Mouse (Mus musculus) G1E (cell line): ENCODE results near the gene Mlf1. TPM values are rescaled to one million over a fixed set of nuclear protein-coding genes. Genes with fewer than 3 reads are reported as not detected.
A peak's percentile ranks its signal among the peaks of the same experiment; 100 is the strongest.

Source experiments
- ATAC-seq: 2 replicates; pipeline ENCODE4 v1.8.0; 2016; ENCODE audit warnings: mild to moderate bottlenecking; ENCODE audit not compliant: insufficient number of reproducible peaks, poor library complexity, low FRiP score, severe bottlenecking; ENCODE audit errors: extremely low read depth
- DNase-seq: peaks from one replicate; pipeline ENCODE4 v3.0.0; 2012; ENCODE audit warnings: low spot score
- H3K27me3 ChIP-seq: 2 replicates; pipeline ENCODE4 v1.6.1; 2012; ENCODE audit warnings: mild to moderate bottlenecking, low read length, inconsistent platforms; ENCODE audit not compliant: insufficient read depth
- H3K36me3 ChIP-seq: replicated peaks from 2 replicates; pipeline ENCODE3; 2012; ENCODE audit warnings: mild to moderate bottlenecking, inconsistent platforms
- H3K4me1 ChIP-seq: 2 replicates; pipeline ENCODE4 v1.6.1; 2012; ENCODE audit warnings: low read depth, low read length, inconsistent platforms, mixed read lengths; ENCODE audit not compliant: insufficient read depth
- H3K4me3 ChIP-seq: 2 replicates; pipeline ENCODE4 v1.5.1; 2012; ENCODE audit warnings: low read depth, mild to moderate bottlenecking, inconsistent platforms, low read length, moderate library complexity, mixed read lengths
- H3K9me3 ChIP-seq: replicated peaks from 2 replicates; pipeline ENCODE4 v1.6.1; 2012; ENCODE audit warnings: inconsistent platforms
- CTCF ChIP-seq: IDR thresholded peaks from 2 replicates; pipeline ENCODE4 v1.5.1; 2012; ENCODE audit warnings: low read depth, low read length, inconsistent platforms, mixed read lengths
- GATA1 ChIP-seq: IDR thresholded peaks from 2 replicates; pipeline ENCODE4 v1.6.1; 2012; ENCODE audit warnings: borderline replicate concordance, low read length, inconsistent platforms, mixed read lengths
- GATA2 ChIP-seq: IDR thresholded peaks from 2 replicates; pipeline ENCODE4 v1.6.1; 2012; ENCODE audit warnings: low read depth, low read length, inconsistent platforms, borderline replicate concordance
- POLR2AphosphoS5 ChIP-seq: IDR thresholded peaks from 2 replicates; pipeline ENCODE4 v1.6.1; 2012; ENCODE audit warnings: low read depth, low read length, inconsistent platforms; ENCODE audit not compliant: insufficient replicate concordance
- TAL1 ChIP-seq: conservative IDR thresholded peaks from 2 replicates; pipeline ENCODE4 v1.6.1; 2012; ENCODE audit warnings: low read depth, low read length, inconsistent platforms, mixed read lengths
- polyA plus RNA-seq: library from polyadenylated mRNA; stranded (reverse); fragments of >175 nt; gene quantifications from 2 replicates; pipeline ENCODE4 v1.2.3, GENCODE M21; 2012
- total RNA-seq, 2 experiments: library from RNA; stranded (forward) in 1 of 2; stranded (reverse) in 1 of 2; fragments of 200-1000 nt in 1 of 2; fragments of >200 nt in 1 of 2; fragmentation: Nextera tagmentation in 1 of 2; gene quantifications; 2 replicates each; pipeline ENCODE4 v1.2.3; 2014 to 2017

Gene Mlf1
- total RNA-seq (2014; fragmentation: Nextera tagmentation) (not detected in 2 replicates), total RNA-seq (2017) (not detected in 2 replicates), polyA plus RNA-seq (not detected in 2 replicates)

DNA sequence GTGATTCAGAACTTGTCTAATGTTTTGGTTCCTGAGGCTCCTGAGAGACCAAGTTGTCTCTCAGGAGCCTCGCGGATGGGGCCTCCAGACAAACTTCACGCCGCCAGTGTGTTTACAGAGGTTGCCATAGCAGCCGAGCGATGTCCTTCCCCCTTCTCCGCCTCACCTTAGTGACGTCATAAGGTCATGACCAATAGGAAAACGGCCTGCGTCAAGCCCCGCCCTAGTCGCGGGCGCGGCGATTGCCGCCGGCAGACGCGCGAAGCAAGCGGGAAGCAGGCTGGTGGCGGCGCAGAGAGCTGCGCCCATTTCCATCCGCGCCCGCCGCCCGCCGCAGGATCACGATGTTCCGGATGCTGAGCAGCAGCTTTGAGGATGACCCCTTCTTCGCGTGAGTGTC, at the start of gene Mlf1:
Gene Mlf1, plus strand, starts transcription at position 226 of the 400 bp plus-strand sequence.
- Histone ChIP-seq H3K36me3 (no peaks in the 10 kb centered on the region), H3K4me1 (no peaks in the 10 kb centered on the region), H3K4me3 (no peak within 1 kb of the TSS), H3K27me3 (peaks cover 5% of the 10 kb centered on the region; the same call in 1 of the 2 replicates), H3K9me3 (peaks cover 5% of the 10 kb centered on the region; the same call in 1 of the 2 replicates)
- TF ChIP-seq TAL1 = no peak
- TF ChIP-seq GATA2 = no peak
- TF ChIP-seq CTCF = no peak
- TF ChIP-seq POLR2AphosphoS5 = no peak
- DNase-seq (no peak), ATAC-seq (no peak)

DNA sequence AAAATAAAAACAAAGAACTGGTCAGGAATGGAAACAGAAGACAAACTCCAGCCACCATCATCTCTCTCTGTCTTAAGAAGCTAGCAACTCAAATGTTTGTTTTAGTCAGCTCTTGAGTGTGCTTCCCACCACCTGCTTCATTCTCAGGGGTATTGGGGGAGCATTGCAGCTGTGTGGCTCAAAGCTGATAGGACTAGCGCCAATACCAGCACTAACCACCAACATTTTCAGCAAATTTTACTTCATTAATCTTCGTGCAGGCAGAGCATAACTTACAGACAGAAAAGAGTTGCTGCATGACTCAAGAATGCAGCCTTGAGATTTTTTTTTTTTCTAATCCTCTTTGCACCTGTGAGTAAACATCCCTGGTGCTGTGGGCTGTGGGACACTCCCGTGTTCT, 34.3 kb upstream of the Mlf1 start:
- no peaks in the 10 kb centered on the region for H3K27me3 ChIP-seq
- no peaks in the 10 kb centered on the region for H3K4me1 ChIP-seq
- H3K4me3 ChIP-seq = no peak overlapping the region
- no peaks in the 10 kb centered on the region for H3K36me3 ChIP-seq
- TF ChIP-seq CTCF (no peak), POLR2AphosphoS5 (no peak), TAL1 (no peak), GATA1 (no peak), GATA2 (no peak)
- ATAC-seq = no peak
- H3K9me3 ChIP-seq = no peaks in the 10 kb centered on the region
- no peak for DNase-seq

DNA sequence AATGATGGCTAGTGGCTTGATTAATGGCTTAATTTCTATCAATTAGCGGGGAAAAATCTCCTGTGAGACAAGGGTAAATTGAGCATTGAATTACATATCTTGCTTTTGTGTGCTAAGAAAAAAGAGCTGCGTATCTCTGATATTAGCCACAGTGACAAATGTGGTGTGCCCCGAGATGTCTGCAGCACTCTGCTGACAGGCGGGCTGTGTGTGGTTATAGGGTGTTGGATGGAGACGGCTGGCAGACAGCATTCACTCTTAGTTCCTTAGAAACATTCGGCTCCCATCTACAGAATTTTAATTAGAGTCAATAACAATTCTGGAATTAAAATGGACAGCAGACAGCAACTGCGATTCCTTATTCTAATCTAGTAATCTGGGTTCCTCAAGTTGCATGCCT, 33.0 kb upstream of the Mlf1 start:
- H3K4me3 ChIP-seq = no peak overlapping the region
- no peaks in the 10 kb centered on the region for H3K36me3 ChIP-seq
- no peaks in the 10 kb centered on the region for H3K4me1 ChIP-seq
- no peak for ATAC-seq
- no peak for DNase-seq
- H3K9me3 ChIP-seq = no peaks in the 10 kb centered on the region
- TF ChIP-seq POLR2AphosphoS5 = no peak
- no peak for TF ChIP-seq GATA2
- TF ChIP-seq CTCF = no peak
- no peak for TF ChIP-seq GATA1
- TF ChIP-seq TAL1 = no peak
- H3K27me3 ChIP-seq = no peaks in the 10 kb centered on the region

DNA sequence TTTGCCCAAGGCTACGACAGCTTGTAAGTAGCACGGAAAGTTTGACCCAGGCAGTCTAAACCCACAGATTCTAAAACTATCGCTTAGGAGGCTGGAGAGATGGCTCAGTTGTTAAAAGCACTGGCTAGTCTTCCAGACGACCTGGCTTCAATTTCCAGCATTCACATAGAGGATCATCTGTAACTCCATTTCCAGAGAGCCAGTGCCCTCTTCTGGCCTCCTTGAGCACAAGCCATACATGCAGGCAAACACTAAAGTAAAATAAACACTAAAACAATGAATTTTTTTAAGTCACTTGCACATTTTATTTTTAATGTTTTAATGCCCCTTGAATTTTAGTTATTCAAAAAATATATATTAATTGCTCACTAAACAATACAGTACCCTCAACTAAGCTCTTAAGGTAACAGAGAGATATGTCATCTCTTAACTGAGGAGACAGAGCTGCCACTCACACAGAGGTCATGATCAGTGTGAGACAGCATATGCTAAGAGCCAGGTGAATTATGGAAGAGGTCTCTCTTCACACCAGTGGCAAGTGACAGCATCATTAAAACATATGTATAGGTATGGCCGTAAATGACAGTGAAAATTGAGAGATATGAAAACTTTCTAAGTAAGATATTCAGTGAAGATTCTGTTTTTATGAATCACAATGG, 30.8 kb upstream of the Mlf1 start:
- Histone ChIP-seq H3K4me1 (no peaks in the 10 kb centered on the region), H3K27me3 (no peaks in the 10 kb centered on the region), H3K36me3 (no peaks in the 10 kb centered on the region), H3K9me3 (no peaks in the 10 kb centered on the region), H3K4me3 (no peak overlapping the region)
- TF ChIP-seq GATA2 (no peak), CTCF (no peak), POLR2AphosphoS5 (no peak), GATA1 (no peak), TAL1 (no peak)
- ATAC-seq = no peak
- DNase-seq = no peak

DNA sequence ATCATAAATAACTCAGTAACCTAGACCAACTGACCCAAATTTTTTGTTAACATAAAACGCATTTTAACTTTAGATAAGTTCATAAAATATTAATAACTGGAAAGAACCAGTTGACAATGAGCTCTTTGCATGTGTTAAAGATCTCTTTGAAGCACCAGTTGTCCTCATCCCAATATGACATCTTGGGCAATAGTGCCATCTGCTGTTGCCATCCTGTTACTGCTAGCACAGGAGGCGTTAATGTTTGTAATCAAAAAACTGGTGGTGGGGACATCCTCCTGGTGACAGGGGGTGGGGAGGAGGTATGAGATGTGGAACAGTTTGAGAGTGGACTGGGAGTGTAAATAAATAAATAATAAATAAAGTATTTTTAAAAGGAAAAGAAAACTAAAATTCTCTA, 29.3 kb upstream of the Mlf1 start:
- TF ChIP-seq CTCF (peak; percentile 59), GATA2 (no peak)
- no peak overlapping the region for H3K4me3 ChIP-seq
- no peaks in the 10 kb centered on the region for H3K27me3 ChIP-seq
- no peaks in the 10 kb centered on the region for H3K9me3 ChIP-seq
- no peaks in the 10 kb centered on the region for H3K36me3 ChIP-seq
- ATAC-seq (no peak), DNase-seq (no peak)
- no peaks in the 10 kb centered on the region for H3K4me1 ChIP-seq

DNA sequence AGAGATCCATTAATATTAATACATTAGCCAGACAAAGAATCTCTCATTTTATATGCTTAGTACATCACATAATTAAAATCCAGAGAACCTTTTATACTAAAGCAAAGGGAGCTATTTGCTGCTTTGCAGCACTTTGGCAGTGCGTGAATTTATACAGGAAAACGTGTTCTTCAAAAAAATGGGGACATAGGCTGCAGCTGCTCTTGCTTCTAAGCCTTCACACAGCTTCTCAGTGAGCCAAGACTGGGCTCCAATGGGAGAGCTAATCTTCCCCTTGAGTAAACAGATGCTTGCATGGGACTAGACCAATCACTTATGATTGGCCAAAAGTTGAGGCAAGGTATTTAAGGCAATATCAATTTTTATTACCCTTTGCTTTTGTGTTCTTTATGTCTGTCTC, 27.2 kb upstream of the Mlf1 start:
- Histone ChIP-seq H3K4me3 (no peak overlapping the region), H3K9me3 (no peaks in the 10 kb centered on the region), H3K36me3 (peaks cover 2% of the 10 kb centered on the region), H3K27me3 (no peaks in the 10 kb centered on the region), H3K4me1 (no peaks in the 10 kb centered on the region)
- no peak for TF ChIP-seq GATA2
- no peak for TF ChIP-seq CTCF
- TF ChIP-seq POLR2AphosphoS5 = no peak
- TF ChIP-seq GATA1 = no peak
- no peak for TF ChIP-seq TAL1
- ATAC-seq (no peak), DNase-seq (no peak)
